Mouse (Mus musculus) heart, embryonic 13.5 days (tissue): Measurements from ENCODE around the gene Zfp54. TPM values are rescaled to one million over a fixed set of nuclear protein-coding genes. Genes with fewer than 3 reads are reported as not detected.
"Not testable (repeated sequence)": the region's sequence is repeated elsewhere in the genome, so short reads cannot be mapped to it uniquely, and the experiment has no call there.

ENCODE experiments used
- ATAC-seq: fragments of 200-750 bp; cut with Nextera tagmentation; 2 replicates; pipeline ENCODE4 v1.8.0; 2017; ENCODE audit warnings: moderate TSS enrichment; ENCODE audit not compliant: insufficient number of reproducible peaks, low FRiP score, low TSS enrichment; ENCODE audit errors: extremely low read depth
- H3K27ac ChIP-seq: fragments of 300-500 bp; sonication (generic); replicated peaks from 2 replicates; pipeline ENCODE4 v1.5.1; 2015; ENCODE audit warnings: moderate library complexity, mild to moderate bottlenecking, inconsistent platforms
- H3K27me3 ChIP-seq: fragments of 300-500 bp; sonication (generic); replicated peaks from 2 replicates; pipeline ENCODE4 v1.6.1; 2015; ENCODE audit warnings: mild to moderate bottlenecking, inconsistent platforms
- H3K36me3 ChIP-seq: fragments of 300-500 bp; sonication (generic); 2 replicates; pipeline ENCODE4 v1.6.1; 2015; ENCODE audit warnings: mild to moderate bottlenecking, inconsistent platforms
- H3K4me1 ChIP-seq: fragments of 300-500 bp; sonication (generic); 2 replicates; pipeline ENCODE4 v1.6.1; 2015; ENCODE audit warnings: inconsistent platforms
- H3K4me2 ChIP-seq: fragments of 300-500 bp; sonication (generic); 2 replicates; pipeline ENCODE4 v1.6.1; 2015; ENCODE audit warnings: inconsistent platforms, mild to moderate bottlenecking, moderate library complexity
- H3K4me3 ChIP-seq: fragments of 300-500 bp; sonication (generic); 2 replicates; pipeline ENCODE4 v1.5.1; 2015; ENCODE audit warnings: moderate library complexity, mild to moderate bottlenecking, inconsistent platforms
- H3K9ac ChIP-seq: fragments of 300-500 bp; sonication (generic); 2 replicates; pipeline ENCODE4 v1.6.1; 2015; ENCODE audit warnings: inconsistent platforms, mild to moderate bottlenecking, moderate library complexity
- H3K9me3 ChIP-seq: fragments of 300-500 bp; sonication (generic); 2 replicates; pipeline ENCODE4 v1.6.1; 2016; ENCODE audit warnings: inconsistent platforms
- WGBS: fragments of 180-500 bp; shearing (Covaris S2); methylation state at CpG from one replicate; pipeline ENCODE4 v1.1.7; 2015; ENCODE audit warnings: mixed read lengths; 5-methylcytosine and 5-hydroxymethylcytosine counted together
- polyA plus RNA-seq: library from polyadenylated mRNA; unstranded; fragments of >200 nt; fragmentation: Nextera tagmentation; extraction: Ambion mirVana; gene quantifications from 2 replicates; pipeline ENCODE4 v1.2.1, GENCODE M21; 2015

Zfp54 gene
- polyA plus RNA-seq, result 3.1 and 3.4 TPM in 2 replicates

GRCm38 (mm10) chr17:21422664-21423599, at the start of gene Zfp54:
Gene Zfp54 (plus strand): TSS chr17:21423227.
- H3K9me3 ChIP-seq, result no peaks in the 10 kb centered on the region
- peak within 1 kb of the TSS; percentile 82 for H3K27ac ChIP-seq
- no peaks in the 10 kb centered on the region for H3K27me3 ChIP-seq
- whole genome bisulfite sequencing, result 1% methylated on average over 22 of the region's 22 CpGs
- H3K9ac ChIP-seq, result peak within 1 kb of the TSS; percentile 82
- H3K36me3 ChIP-seq, result no peaks in the 10 kb centered on the region
- peak within 1 kb of the TSS; percentile 65 for H3K4me3 ChIP-seq
- H3K4me1 ChIP-seq, result peaks cover 8% of the 10 kb centered on the region
- H3K4me2 ChIP-seq, result peak within 1 kb of the TSS; percentile 93
- ATAC-seq, result peak; percentile 97

GRCm38 (mm10) chr17:21375311-21375710, 47.7 kb upstream of the Zfp54 start:
- no peak overlapping the region for H3K9ac ChIP-seq
- H3K4me1 ChIP-seq, result no peaks in the 10 kb centered on the region
- H3K36me3 ChIP-seq, result no peaks in the 10 kb centered on the region
- H3K27me3 ChIP-seq, result no peaks in the 10 kb centered on the region; the same call in 1 of the 2 replicates
- ATAC-seq, result no peak
- no peaks in the 10 kb centered on the region for H3K9me3 ChIP-seq
- 59% methylated on average over 1 of the region's 1 CpGs for WGBS
- H3K4me3 ChIP-seq, result no peak overlapping the region
- H3K4me2 ChIP-seq, result no peak overlapping the region
- H3K27ac ChIP-seq, result no peak overlapping the region

- Histone ChIP-seq H3K36me3 (no peaks in the 10 kb centered on the region), H3K27me3 (no peaks in the 10 kb centered on the region; the same call in 1 of the 2 replicates), H3K27ac (no peak within 1 kb of the TSS), H3K4me2 (peak within 1 kb of the TSS; percentile 87), H3K9me3 (no peaks in the 10 kb centered on the region), H3K4me1 (peaks cover 9% of the 10 kb centered on the region; the same call in 1 of the 2 replicates), H3K9ac (peak within 1 kb of the TSS; percentile 78), H3K4me3 (peak within 1 kb of the TSS; percentile 64)
- 3% methylated on average over 20 of the region's 20 CpGs for WGBS
- ATAC-seq, result peak; percentile 89
Measured at GRCm38 (mm10) chr17:21383391-21384056, 39.5 kb upstream of the Zfp54 start, which contains the start of gene Zfp677. Gene Zfp677 (plus strand): TSS chr17:21383748.

GRCm38 (mm10) chr17:21384057-21384411, 39.0 kb upstream of the Zfp54 start:
- peaks cover 9% of the 10 kb centered on the region; the same call in 1 of the 2 replicates for H3K4me1 ChIP-seq
- ATAC-seq, result peak; percentile 33; the same call in 1 of the 2 replicates

GRCm38 (mm10) chr17:21438806-21439400, 15.9 kb downstream of the Zfp54 start:
- not testable (repeated sequence) for H3K9me3 ChIP-seq, H3K9ac ChIP-seq, H3K27ac ChIP-seq, H3K4me3 ChIP-seq, H3K4me1 ChIP-seq, H3K36me3 ChIP-seq, H3K4me2 ChIP-seq, ATAC-seq, H3K27me3 ChIP-seq
- WGBS, result 67% methylated on average over 9 of the region's 9 CpGs

More at GRCm38 (mm10) chr17:21384057-21384411, 39.0 kb upstream of the Zfp54 start:
- Histone ChIP-seq H3K4me3 (peak overlapping the region; percentile 64), H3K9ac (peak overlapping the region; percentile 78), H3K27ac (no peak overlapping the region), H3K9me3 (no peaks in the 10 kb centered on the region), H3K4me2 (peak overlapping the region; percentile 87), H3K36me3 (no peaks in the 10 kb centered on the region), H3K27me3 (no peaks in the 10 kb centered on the region; the same call in 1 of the 2 replicates)
- 13% methylated on average over 8 of the region's 8 CpGs for WGBS

- H3K27ac ChIP-seq, result peak overlapping the region; percentile 83
- peak overlapping the region; percentile 75 for H3K4me3 ChIP-seq
- H3K4me1 ChIP-seq, result peaks cover 7% of the 10 kb centered on the region
- peak overlapping the region; percentile 82 for H3K9ac ChIP-seq
- H3K36me3 ChIP-seq, result peaks cover 16% of the 10 kb centered on the region
- 0 out of 2 replicates have a peak, but pooled peaks have one; percentile 58 for ATAC-seq
- no peaks in the 10 kb centered on the region for H3K9me3 ChIP-seq
- no peaks in the 10 kb centered on the region; the same call in 1 of the 2 replicates for H3K27me3 ChIP-seq
- 0% methylated on average over 3 of the region's 3 CpGs for WGBS
- peak overlapping the region; percentile 86 for H3K4me2 ChIP-seq
Measured at GRCm38 (mm10) chr17:21449669-21450068, 26.6 kb downstream of the Zfp54 start.

GRCm38 (mm10) chr17:21450138-21450704, 27.2 kb downstream of the Zfp54 start, which contains the start of gene Zfp51:
Gene Zfp51 (plus strand): TSS chr17:21450374.
- Histone ChIP-seq H3K4me3 (peak within 1 kb of the TSS; percentile 75), H3K27me3 (no peaks in the 10 kb centered on the region; the same call in 1 of the 2 replicates), H3K9ac (peak within 1 kb of the TSS; percentile 82), H3K4me2 (peak within 1 kb of the TSS; percentile 86), H3K9me3 (no peaks in the 10 kb centered on the region), H3K27ac (peak within 1 kb of the TSS; percentile 83), H3K36me3 (peaks cover 16% of the 10 kb centered on the region), H3K4me1 (peaks cover 7% of the 10 kb centered on the region)
- peak; percentile 99 for ATAC-seq
- WGBS, result under 1% methylated on average over 26 of the region's 26 CpGs

GRCm38 (mm10) chr17:21463550-21463949, 40.5 kb downstream of the Zfp54 start:
- 93% methylated on average over 5 of the region's 5 CpGs for WGBS
- Histone ChIP-seq H3K36me3 (peaks cover 59% of the 10 kb centered on the region), H3K9me3 (no peaks in the 10 kb centered on the region), H3K4me3 (no peak overlapping the region), H3K4me2 (no peak overlapping the region), H3K4me1 (no peaks in the 10 kb centered on the region), H3K9ac (no peak overlapping the region), H3K27ac (no peak overlapping the region), H3K27me3 (no peaks in the 10 kb centered on the region)
- no peak for ATAC-seq

GRCm38 (mm10) chr17:21472032-21472652, 49.1 kb downstream of the Zfp54 start:
- H3K9ac ChIP-seq, result no peak overlapping the region
- H3K4me2 ChIP-seq, result no peak overlapping the region
- no peak overlapping the region for H3K27ac ChIP-seq
- H3K9me3 ChIP-seq, result no peaks in the 10 kb centered on the region
- no peak overlapping the region for H3K4me3 ChIP-seq
- H3K4me1 ChIP-seq, result peaks cover 14% of the 10 kb centered on the region
- WGBS, result 30% methylated on average over 3 of the region's 3 CpGs
- ATAC-seq, result no peak
- no peaks in the 10 kb centered on the region for H3K36me3 ChIP-seq
- H3K27me3 ChIP-seq, result no peaks in the 10 kb centered on the region

- Histone ChIP-seq H3K36me3 (no peaks in the 10 kb centered on the region), H3K4me1 (peaks cover 14% of the 10 kb centered on the region), H3K9ac (no peak overlapping the region), H3K27me3 (no peaks in the 10 kb centered on the region), H3K4me2 (0 out of 2 replicates have a peak overlapping the region, but pooled peaks have one; percentile 39), H3K9me3 (no peaks in the 10 kb centered on the region), H3K4me3 (no peak overlapping the region), H3K27ac (no peak overlapping the region)
- no peak for ATAC-seq
- WGBS, result 33% methylated on average over 2 of the region's 2 CpGs
Measured at GRCm38 (mm10) chr17:21472653-21473307, 49.8 kb downstream of the Zfp54 start.
